Mouse (Mus musculus): ENCODE measurements around the gene Selenow. TPM values are rescaled to one million over a fixed set of nuclear protein-coding genes. Genes with fewer than 3 reads are reported as not detected.
A peak's percentile ranks its signal among the peaks of the same experiment; 100 is the strongest.

The Selenow gene
- polyA plus RNA-seq, 1 experiment from 2014 or later = 763 TPM

DNA sequence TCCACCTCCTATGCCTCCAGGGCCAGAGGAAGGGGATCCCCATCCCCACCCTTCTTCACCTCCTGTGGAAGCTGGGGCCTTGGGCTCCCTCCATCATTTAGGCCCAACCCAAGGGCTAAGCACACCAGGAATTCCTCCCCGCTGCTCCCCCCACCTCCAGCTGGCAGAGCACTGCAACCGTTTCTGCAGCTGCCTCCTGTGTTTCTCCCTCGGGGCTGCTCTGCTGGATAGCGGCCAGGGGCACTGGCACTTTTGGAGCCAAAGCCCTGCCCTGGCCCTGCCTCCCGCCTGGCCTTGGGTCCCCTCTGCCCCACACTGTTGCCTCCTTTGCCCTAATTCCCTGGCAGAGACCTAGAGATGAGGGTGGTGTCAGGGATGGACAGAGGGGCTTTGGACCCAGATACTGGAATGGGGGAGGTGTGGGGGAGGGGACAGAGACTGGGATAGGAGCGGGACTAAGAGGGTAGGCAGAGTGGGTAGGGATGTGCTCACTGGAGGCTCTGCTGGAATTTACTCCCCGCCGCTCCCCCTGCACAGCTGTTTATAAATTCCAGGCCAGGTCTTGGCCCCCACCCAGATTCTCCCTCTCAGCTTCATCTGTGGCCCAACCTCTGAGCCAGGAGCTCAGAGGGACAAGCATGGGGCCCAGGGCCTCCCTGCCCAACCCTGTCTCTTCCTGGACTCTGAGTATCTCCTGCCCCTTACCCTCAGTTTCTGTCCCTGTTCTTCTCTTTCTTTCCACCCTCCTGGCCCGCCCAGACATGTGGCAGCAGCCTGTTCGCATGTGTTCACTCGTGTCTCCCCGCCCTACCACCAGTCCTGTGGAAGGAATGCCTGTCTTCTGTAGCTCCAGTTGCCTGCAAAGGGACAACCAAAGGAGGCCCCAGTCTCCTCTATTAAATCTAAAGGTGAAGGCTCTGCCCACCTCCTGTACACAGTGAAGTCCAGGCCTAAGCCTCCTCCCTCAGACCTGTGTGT is 40.4 kb upstream of the Selenow start:
- DNase-seq (ENCODE audit: low spot score) = peak; percentile 82
- H3K4me3 ChIP-seq (replicated peaks; ENCODE audit: low read depth, low read length) = no peak overlapping the region

DNA sequence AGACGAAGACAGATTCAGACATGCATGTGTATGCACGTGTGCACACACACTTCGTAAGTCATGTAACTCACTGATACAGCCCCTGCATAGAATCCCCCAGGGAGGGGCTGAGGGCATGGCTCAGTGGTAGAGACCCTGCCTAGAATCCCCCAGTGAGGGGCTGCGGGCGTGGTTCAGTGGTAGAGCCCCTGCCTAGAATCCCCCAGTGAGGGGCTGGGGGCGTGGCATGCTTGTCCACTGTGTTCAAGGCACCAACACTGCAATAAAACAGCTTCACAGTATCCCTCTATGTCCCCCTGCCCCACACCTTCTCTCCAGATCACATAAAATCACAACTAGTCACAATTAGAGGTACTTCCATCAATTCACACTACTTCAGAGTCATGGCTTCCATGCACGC is 39.6 kb upstream of the Selenow start:
- Histone ChIP-seq H3K4me1 (replicated peaks; ENCODE audit: insufficient read depth, low read length) (no peaks in the 10 kb centered on the region; the same call in 1 of the 2 replicates), H3K4me3 (replicated peaks; ENCODE audit: low read depth, low read length) (no peak overlapping the region), H3K9ac (ENCODE audit: low read depth, low read length) (no peak overlapping the region), H3K36me3 (ENCODE audit: insufficient read depth, low read length) (0 out of 2 replicates have a peak, but pooled peaks cover 3% of the 10 kb centered on the region), H3K9me3 (replicated peaks; ENCODE audit: low read length) (no peaks in the 10 kb centered on the region), H3K27ac (peak overlapping the region; percentile 74; the same call in 1 of the 2 replicates), H3K27me3 (ENCODE audit: insufficient read depth, low read length) (no peaks in the 10 kb centered on the region), H3K4me2 (ENCODE audit: low read length) (peak overlapping the region; percentile 19; the same call in 1 of the 2 replicates)
- DNase-seq (ENCODE audit: low spot score) (no peak), ATAC-seq (replicated peaks; ENCODE audit: low FRiP score, low read depth) (no peak)
- TF ChIP-seq CTCF (IDR thresholded peaks at IDR 0.05; ENCODE audit: low read depth) = no peak
- 84% methylated on average over 7 of the region's 7 CpGs for WGBS

More for the DNA sequence above, 40.4 kb upstream of the Selenow start:
- no peak for TF ChIP-seq CTCF (IDR thresholded peaks at IDR 0.05; ENCODE audit: low read depth)
- Histone ChIP-seq H3K4me1 (replicated peaks; ENCODE audit: insufficient read depth, low read length) (no peaks in the 10 kb centered on the region; the same call in 1 of the 2 replicates), H3K9ac (ENCODE audit: low read depth, low read length) (no peak overlapping the region; the same call in 1 of the 2 replicates), H3K4me2 (ENCODE audit: low read length) (peak overlapping the region; percentile 19), H3K36me3 (ENCODE audit: insufficient read depth, low read length) (no peaks in the 10 kb centered on the region), H3K27ac (peak overlapping the region; percentile 74), H3K27me3 (ENCODE audit: insufficient read depth, low read length) (no peaks in the 10 kb centered on the region), H3K9me3 (replicated peaks; ENCODE audit: low read length) (no peaks in the 10 kb centered on the region)
- 31% methylated on average over 12 of the region's 12 CpGs for WGBS
- ATAC-seq (replicated peaks; ENCODE audit: low FRiP score, low read depth) = peak; percentile 26

DNA sequence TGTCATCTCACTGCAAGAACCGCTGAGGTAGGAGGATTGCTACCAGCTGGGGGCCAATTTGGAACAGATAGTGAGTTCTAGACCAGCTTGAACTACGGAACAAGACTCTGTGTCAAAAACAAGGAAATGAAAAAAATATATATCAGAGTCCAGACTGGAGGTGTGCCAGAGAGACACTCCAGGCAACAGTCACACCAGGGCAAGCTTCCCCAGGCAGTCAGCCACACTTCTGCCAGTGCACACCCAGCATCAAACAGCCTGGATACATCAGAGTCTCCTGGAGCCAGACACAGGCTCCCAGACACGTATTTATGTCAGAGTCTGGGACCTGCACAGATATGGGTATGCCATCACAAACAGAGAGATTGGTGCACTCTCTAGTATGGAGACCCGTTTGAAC is 39.0 kb upstream of the Selenow start:
- no peaks in the 10 kb centered on the region for H3K9me3 ChIP-seq (replicated peaks; ENCODE audit: low read length)
- no peak overlapping the region for H3K9ac ChIP-seq (ENCODE audit: low read depth, low read length)
- H3K4me3 ChIP-seq (replicated peaks; ENCODE audit: low read depth, low read length) = no peak overlapping the region
- ATAC-seq (replicated peaks; ENCODE audit: low FRiP score, low read depth) (no peak), DNase-seq (ENCODE audit: low spot score) (no peak)
- 0 out of 2 replicates have a peak overlapping the region, but pooled peaks have one; percentile 36 for H3K27ac ChIP-seq
- no peaks in the 10 kb centered on the region; the same call in 1 of the 2 replicates for H3K4me1 ChIP-seq (replicated peaks; ENCODE audit: insufficient read depth, low read length)
- TF ChIP-seq CTCF (IDR thresholded peaks at IDR 0.05; ENCODE audit: low read depth) = no peak
- H3K27me3 ChIP-seq (ENCODE audit: insufficient read depth, low read length) = no peaks in the 10 kb centered on the region
- H3K4me2 ChIP-seq (ENCODE audit: low read length) = no peak overlapping the region
- 45% methylated on average over 4 of the region's 4 CpGs for WGBS
- 0 out of 2 replicates have a peak, but pooled peaks cover 3% of the 10 kb centered on the region for H3K36me3 ChIP-seq (ENCODE audit: insufficient read depth, low read length)

DNA sequence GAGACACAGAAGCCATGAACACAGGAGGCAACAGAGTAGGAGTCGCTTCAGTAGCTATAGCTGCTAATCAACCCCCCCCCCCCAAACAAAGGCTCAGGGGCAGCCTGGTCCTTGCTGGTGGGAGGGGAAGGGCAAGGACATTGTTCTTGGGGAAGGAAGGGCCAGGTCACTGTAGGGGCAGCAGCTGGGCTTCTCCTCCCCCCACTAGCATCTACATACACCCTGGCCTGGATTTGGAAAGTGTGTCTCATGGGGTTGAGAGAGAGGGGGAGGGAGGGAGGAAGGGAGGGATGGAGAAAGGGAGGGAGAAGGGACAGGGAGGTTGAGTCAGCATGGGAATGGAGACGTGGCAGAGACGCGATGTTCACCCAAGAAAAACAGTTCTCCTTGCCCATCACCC is 38.5 kb upstream of the Selenow start:
- TF ChIP-seq CTCF (IDR thresholded peaks at IDR 0.05; ENCODE audit: low read depth) = no peak
- no peak overlapping the region for H3K4me2 ChIP-seq (ENCODE audit: low read length)
- no peak overlapping the region for H3K9ac ChIP-seq (ENCODE audit: low read depth, low read length)
- H3K27me3 ChIP-seq (ENCODE audit: insufficient read depth, low read length) = no peaks in the 10 kb centered on the region
- no peaks in the 10 kb centered on the region for H3K9me3 ChIP-seq (replicated peaks; ENCODE audit: low read length)
- H3K4me3 ChIP-seq (replicated peaks; ENCODE audit: low read depth, low read length) = no peak overlapping the region
- H3K36me3 ChIP-seq (ENCODE audit: insufficient read depth, low read length) = 0 out of 2 replicates have a peak, but pooled peaks cover 3% of the 10 kb centered on the region
- H3K27ac ChIP-seq = no peak overlapping the region
- H3K4me1 ChIP-seq (replicated peaks; ENCODE audit: insufficient read depth, low read length) = no peaks in the 10 kb centered on the region; the same call in 1 of the 2 replicates
- DNase-seq (ENCODE audit: low spot score) (no peak), ATAC-seq (replicated peaks; ENCODE audit: low FRiP score, low read depth) (no peak)
- WGBS = 27% methylated on average over 4 of the region's 4 CpGs

DNA sequence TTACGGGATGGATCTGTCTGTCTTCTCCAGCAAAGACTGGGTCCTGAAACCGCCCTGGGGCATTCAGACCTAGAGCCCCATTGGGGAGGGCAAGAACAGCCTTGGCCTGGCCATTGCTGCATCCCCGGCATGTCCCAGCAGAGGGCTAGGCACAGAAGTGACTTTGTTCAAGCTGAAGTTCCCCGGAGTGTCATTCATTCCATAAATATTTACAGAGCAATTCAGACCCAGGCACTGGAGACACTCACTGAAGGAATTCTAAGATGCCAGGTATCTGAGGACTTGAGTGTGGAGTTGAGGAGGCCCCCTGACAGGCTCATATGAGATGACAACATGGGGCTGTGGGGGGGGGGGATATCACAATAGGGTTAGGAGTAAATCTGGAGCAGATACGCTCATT is 33.9 kb upstream of the Selenow start:
- no peak overlapping the region for H3K4me2 ChIP-seq (ENCODE audit: low read length)
- H3K27me3 ChIP-seq (ENCODE audit: insufficient read depth, low read length) = no peaks in the 10 kb centered on the region
- no peak overlapping the region for H3K4me3 ChIP-seq (replicated peaks; ENCODE audit: low read depth, low read length)
- WGBS = 77% methylated on average over 5 of the region's 5 CpGs
- no peaks in the 10 kb centered on the region for H3K9me3 ChIP-seq (replicated peaks; ENCODE audit: low read length)
- 0 out of 2 replicates have a peak, but pooled peaks have one; percentile 8 for TF ChIP-seq CTCF (IDR thresholded peaks at IDR 0.05; ENCODE audit: low read depth)
- H3K9ac ChIP-seq (ENCODE audit: low read depth, low read length) = no peak overlapping the region
- peak overlapping the region; percentile 50 for H3K27ac ChIP-seq
- no peak for DNase-seq (ENCODE audit: low spot score)
- no peak for ATAC-seq (replicated peaks; ENCODE audit: low FRiP score, low read depth)
- H3K4me1 ChIP-seq (replicated peaks; ENCODE audit: insufficient read depth, low read length) = peaks cover 5% of the 10 kb centered on the region; the same call in 1 of the 2 replicates
- H3K36me3 ChIP-seq (ENCODE audit: insufficient read depth, low read length) = 0 out of 2 replicates have a peak, but pooled peaks cover 7% of the 10 kb centered on the region

DNA sequence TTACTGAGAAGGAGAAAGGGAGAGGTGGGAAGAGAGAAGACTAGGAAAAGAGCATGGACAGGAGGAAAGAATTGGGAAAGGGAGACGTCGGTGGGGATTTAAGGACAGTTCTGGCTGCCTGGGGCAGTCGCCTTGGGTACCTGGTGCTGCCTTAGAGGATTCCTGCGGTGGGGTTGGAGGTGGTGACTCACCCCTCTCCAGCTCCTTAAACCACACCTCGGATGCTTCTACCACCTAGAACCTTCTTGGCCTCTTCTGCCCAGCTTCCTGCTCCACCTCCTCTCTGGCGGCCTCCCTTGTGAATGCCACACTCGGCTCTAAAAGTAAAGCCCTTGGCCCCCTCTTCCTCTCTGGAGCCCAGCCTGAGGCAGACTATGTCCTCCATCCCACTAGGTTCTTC is 33.3 kb upstream of the Selenow start:
- peak overlapping the region; percentile 44 for H3K9ac ChIP-seq (ENCODE audit: low read depth, low read length)
- DNase-seq (ENCODE audit: low spot score) (no peak), ATAC-seq (replicated peaks; ENCODE audit: low FRiP score, low read depth) (no peak)
- TF ChIP-seq CTCF (IDR thresholded peaks at IDR 0.05; ENCODE audit: low read depth) = no peak
- H3K9me3 ChIP-seq (replicated peaks; ENCODE audit: low read length) = no peaks in the 10 kb centered on the region
- 0 out of 2 replicates have a peak, but pooled peaks cover 7% of the 10 kb centered on the region for H3K36me3 ChIP-seq (ENCODE audit: insufficient read depth, low read length)
- no peaks in the 10 kb centered on the region for H3K27me3 ChIP-seq (ENCODE audit: insufficient read depth, low read length)
- 19% methylated on average over 7 of the region's 7 CpGs for WGBS
- H3K4me2 ChIP-seq (ENCODE audit: low read length) = peak overlapping the region; percentile 62
- peak overlapping the region; percentile 50; the same call in 1 of the 2 replicates for H3K27ac ChIP-seq
- 0 out of 2 replicates have a peak, but pooled peaks cover 5% of the 10 kb centered on the region for H3K4me1 ChIP-seq (replicated peaks; ENCODE audit: insufficient read depth, low read length)
- H3K4me3 ChIP-seq (replicated peaks; ENCODE audit: low read depth, low read length) = peak overlapping the region; percentile 30

All from kidney, postnatal 0 days (tissue).